Mouse (Mus musculus): ENCODE results near the gene Spint2.

The Spint2 gene

DNA sequence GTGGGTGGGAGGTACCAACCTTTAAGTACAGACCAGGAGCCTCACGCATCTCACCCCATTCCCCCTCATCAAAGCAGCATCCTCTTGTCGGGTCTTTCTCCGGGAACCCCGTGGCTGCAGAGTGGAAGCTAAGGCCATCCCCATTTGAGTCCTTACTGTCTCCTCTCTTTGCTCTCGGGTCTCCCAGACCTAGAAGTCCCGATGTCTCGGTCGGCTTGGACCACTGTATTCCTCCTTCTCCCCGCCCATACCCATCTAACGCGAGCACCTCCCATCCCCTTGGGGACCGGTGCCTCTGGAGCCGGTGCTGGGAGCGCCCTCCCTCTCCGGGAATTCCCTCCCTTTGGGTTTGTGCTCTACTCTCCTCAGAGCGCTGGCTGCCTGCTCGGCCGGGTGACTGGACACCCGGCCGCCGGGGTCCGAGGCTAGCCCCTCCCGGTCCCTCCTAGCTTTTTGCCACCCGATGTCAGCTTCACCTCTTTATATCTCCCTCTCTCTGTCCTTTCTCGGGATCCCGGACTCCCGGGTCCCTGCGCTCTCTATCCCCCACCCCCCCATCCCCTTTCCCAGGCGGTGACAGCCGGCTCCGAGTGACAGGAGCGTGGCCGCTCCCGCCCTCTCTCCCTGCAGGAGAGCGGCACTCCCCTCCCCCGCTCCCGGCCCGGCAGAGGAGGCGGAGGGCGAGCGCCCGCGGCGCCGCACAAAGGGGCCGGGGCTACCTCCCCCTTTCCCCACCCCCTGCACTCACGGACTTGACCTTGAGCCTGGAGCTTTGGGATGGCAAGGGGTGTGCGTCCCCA lies 23.0 kb upstream of the Spint2 start:
- no peak for DNase-seq (ENCODE audit: low spot score in 2 of 2)

DNA sequence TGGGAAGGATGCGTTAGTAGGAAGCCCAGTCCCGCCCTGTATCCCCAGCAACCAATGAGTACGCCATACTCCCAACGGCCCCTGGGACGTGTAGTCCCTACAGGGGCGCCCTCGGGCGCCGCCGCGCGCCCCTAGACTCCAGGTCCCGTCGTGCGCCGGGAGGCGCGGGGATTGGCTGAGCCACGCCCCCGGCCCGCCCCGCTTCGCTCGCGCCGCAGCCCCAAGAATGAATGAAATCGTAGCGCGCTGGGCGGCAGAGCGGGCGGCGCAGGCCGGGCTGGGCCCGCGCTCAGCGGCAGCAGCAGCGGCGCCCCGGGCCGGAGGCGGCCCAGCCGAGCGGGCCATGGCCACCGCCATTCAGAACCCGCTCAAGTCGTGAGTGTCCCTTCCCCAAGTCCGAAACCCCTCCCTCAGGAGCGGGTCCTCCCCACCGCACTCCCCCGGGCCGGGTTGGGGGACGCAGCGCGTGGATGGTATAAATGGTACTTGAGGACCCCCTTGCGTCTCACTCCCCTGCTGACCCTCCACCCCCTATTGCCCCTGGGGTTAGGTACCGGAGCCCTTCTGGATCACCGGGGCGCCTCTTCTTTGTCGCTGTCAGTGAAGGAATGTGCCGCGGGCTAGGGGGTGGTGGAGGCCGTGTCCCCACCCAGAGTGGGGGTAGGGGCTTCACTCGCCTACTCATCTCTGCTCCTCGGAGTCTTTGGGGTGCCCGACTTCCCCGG lies 22.2 kb upstream of the Spint2 start, which contains the start of gene Dpf1:
TSS of gene Dpf1 (plus strand) at position 214 of the 725 bp plus-strand sequence.
- DNase-seq (ENCODE audit: low spot score in 2 of 2): peak; percentile 33 to 39

DNA sequence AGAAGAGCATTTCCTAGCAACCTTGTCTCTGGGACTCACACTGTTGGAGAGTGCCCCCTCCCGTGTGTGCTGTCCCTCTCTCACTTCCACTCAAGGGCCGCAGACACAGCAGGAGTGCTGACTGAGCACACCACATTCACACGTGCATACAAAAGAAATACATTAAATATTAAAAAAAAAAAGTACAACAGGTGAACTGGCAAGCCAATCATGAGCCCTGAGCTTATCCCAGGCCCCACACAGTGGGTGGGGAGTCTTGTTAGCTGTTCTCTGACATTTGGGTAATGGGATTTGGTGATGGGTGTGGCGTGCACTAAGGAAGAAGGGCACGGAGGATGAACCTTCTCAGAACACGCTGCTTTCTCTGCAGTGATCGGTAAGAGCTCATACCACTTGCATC lies 20.9 kb upstream of the Spint2 start:
- DNase-seq (ENCODE audit: low spot score in 2 of 2): no peak

DNA sequence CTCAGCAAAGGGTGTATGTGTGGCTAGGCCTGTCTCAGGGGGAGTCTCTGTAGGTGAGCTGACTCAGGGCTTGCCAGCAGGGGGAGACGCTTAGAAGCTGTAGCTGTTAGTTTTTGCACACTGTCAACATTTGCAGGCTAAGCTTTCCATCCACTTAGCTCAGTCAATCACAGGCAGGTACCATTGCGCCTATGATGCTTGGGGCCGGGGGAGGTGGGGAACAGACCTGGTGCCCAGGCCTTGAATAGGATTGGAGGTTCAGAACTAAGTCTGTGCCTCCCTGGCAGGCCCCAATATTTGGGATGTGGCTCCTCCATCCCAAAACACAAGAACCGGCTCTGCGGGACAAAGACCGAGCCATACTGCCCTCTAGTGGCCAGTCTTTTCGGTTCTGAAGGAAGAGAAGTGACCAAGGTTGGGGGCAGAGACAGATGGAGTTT lies 19.4 kb upstream of the Spint2 start:
- no peak for DNase-seq (ENCODE audit: low spot score in 2 of 2)

DNA sequence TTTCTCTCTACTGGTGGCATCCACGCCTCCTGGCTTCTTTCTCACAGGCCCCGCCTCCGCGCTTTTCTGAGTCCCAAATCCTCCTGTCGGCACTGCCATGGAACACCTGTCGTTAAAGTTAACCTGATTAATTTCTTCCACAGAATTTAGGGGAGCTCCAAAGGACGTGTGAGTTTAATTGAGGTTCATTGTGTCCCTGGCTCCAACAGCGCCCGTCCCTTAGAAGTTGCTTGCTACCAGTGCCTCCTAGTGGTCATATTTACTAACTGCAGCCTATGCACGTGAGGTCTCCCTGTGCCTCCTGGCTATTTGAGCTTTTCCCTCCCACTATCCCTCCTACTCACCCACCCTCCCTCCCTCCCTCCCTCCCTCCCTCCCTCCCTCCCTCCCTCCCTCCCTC lies 15.3 kb upstream of the Spint2 start:
- peak; percentile 47 to 65 for DNase-seq (ENCODE audit: low spot score in 2 of 2)

DNA sequence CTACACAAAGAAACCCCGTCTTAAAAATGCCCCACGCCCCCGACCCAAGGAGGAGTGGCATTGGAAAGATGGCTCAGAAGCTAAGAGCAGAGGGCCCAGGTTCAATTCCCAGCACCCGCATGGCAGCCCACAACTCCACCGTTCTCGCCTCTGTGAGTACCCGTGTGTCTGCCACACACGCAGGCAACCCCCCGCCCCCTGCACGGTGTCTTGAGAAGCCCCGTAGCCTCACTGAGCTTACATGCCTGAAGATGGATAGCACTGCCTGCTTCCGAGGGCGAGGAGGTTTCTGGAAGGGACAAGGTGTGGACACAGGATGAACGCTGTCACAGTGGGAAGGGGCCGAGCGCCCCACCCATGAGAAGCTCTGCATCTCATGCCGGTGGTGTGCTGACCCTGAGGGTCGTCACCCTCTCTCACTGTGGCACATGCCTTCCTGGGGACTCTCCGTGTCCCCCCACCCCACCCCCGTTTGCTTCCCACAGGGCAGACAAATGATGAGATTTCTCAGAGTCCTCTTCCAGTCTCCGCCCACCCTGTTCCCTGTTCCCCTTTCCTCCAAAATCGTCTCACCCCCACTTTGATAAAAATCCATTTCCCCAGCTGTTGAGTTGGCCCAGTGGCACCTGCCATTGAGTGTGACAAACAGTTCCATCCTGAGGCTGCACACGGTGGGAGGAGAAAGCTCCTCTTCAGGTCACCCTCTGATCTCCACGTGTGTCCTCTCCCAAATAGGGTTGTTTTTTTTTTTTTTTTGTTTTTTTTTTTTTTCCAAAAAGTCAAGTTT lies 14.3 kb upstream of the Spint2 start:
- DNase-seq (ENCODE audit: low spot score in 2 of 2): no peak

DNA sequence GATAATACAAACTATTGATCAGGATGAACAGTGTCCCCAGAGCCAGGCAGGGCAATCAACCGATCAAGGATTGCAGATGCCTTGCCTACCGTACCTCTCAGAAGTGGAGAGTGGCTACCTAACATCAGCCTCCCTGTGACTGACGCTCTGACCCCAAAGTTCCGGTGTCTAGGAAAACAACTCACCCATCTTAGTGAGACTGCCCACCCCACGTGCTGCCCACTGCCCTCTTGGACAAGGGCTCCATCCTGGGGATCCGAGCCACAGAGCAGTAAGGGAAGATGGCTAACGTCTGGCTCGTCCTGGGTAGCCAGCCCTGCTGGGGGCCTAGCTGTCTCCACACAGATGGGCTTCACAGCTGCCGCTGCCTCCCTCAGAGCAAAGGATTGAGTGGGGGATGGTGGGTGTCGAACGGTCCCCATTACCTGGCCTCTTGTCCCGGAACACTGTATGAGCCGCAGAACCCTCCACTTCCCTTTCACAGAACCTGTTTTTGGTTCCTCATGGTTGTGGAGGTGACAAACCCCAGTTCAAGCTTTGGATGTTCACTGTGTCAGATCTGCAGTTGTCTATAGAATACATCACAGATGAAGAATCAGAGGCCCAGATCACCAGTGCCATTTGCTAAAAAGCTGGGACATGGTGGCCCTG lies 12.5 kb upstream of the Spint2 start:
- peak; percentile 27 to 31 for DNase-seq (ENCODE audit: low spot score in 2 of 2)

DNA sequence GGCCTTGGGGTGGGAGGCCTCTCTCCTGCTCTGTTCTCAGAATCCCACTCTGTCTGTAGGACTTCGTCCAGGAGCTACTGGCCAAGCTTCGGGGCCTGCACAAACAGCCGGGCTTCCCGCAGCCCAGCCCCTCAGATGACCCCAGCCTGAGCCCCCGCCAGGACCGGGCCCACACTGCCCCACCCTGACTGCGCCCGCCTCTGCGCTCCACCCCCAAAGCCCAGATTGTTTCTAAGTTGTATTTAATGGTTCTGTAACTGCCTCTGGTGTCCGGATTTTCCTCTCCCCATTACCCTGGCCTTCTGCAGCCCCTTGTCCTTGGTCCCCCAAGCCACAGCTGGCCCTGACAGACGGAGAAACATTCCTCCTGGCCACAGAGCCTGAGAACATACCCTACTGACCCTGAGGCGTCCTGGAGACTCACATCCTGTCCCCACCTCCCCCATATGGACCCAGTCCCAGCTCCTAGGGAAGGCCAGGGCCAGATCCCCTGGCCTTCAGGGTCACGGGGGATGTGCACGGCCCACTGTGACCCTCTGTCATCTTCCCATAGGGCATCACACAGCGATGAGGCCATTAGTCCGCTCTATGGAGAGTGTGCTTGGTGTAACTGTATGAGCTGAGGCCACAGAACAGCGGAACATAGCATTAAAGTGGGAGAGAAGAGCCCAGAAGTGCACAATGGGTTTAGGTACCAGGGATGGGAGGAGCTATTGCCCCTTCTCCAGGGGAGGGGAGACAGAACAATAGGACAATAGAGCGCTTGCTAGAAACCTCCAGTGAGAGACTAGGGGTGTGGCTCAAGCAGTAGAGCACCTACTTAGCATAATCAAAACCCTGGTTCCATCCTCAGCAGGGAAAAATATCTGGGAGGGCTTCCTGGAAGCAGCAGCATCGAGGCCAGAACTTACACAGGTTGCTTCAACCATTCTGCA lies 11.7 kb upstream of the Spint2 start:
- DNase-seq (ENCODE audit: low spot score in 2 of 2): no peak

DNA sequence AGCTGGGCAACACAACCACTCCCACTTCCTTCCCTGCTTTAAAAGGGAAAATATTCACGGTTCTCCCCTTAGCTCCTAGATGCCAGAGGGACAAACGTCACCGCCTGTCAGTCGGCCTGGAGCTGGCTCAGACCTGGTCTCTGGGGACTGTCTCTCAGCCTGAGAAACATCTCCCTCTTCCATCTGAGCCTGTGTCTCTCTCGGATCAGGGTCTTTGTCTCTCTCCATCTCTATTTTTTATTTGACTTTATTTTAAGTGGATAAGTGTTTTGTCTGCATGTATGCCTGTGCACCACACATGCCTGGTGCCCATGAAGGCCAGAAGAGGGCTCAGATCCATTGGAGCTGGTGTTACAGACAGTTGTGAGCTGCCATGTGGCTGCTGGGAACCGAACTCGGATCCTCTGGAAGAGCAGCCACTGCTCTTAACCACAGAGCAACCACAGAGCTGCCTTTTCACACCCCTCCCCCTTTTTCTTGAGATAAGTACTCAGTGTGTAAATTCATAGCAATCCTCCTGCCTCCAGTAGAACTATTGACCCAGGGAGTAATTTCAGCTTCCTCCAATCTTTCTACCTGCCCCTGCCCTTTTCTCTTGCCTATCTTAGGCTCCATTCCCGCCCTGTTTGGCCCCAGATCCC lies 10.9 kb upstream of the Spint2 start:
- no peak for DNase-seq (ENCODE audit: low spot score in 2 of 2)

DNA sequence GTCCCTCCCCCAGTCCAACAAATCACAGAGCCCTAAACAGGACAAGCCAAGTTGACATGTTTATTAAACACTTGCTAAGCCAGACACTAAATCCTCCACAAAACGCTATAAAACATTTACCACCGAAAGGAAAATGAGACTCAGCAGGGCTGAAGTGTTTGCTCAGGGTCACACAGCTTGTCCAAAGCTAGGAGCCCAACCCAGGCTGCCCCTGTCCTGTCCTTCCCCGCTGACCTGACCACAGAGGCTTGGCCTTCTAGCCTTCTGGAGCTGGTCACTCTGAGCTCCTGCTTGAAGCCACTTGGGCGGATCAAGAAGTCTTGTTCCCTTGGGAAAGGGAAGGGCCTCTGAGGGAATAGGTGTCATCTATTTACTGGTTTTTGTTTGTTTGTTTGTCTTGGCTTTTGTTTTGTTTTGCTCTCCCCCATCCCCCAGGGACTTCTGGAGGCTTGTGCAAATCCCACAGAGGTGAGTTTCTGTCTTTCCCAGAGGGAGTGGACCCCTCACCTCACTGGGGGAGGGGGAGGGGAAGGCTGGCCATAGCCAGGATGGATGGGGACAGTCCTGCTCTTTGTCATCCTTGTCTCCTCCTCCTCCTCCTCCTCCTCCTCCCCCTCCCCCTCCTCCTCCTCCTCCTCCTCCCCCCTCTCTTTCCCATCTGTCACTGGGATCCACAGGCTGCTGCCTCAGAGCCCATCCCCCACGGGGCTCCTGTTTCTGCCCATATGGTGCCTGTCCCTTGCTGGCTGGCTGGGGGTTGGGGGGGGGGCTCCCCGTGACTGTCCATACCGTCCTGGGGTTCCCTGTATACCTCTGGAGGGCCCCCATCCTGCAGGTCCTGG lies 10.1 kb upstream of the Spint2 start:
- no peak for DNase-seq (ENCODE audit: low spot score in 2 of 2)

DNA sequence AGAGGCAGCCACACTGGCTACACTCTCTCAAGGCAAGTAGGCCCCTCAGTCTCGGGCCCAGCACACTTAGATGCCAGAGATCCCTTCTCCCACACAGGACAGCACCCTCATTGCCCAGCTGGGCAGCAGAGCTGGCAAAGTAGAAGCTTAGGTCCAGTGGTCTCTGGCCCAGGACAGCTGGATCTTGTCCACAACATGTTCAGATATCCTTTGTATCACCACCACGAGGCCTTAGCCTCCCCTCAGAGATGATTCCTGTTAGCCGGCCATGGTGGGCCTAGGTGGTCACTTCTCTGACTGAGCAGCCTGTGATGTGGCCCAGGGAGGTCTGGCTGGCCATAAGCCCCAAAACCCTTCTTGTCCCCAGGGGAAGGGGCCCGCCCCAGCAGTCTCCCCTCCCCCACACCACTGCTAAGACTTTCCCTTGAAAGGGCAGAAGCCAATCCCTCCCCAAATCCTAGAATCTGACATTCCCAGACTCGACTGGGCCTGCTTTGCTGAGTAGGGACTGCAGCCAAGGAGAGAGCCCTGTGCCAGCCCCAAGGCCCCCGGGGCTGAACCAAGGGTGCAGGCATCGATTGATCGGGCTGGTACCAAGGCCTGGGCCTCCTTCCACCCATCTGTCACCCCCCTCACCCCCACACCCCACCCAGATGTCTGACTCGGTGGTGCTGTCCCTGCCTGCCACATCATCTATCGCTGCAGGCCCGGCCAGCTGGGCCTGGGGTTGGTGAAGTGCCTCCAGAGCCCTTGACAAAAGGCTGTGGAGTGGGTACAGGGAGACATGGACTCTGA lies 9.2 kb upstream of the Spint2 start:
- no peak for DNase-seq (ENCODE audit: low spot score in 2 of 2)

DNA sequence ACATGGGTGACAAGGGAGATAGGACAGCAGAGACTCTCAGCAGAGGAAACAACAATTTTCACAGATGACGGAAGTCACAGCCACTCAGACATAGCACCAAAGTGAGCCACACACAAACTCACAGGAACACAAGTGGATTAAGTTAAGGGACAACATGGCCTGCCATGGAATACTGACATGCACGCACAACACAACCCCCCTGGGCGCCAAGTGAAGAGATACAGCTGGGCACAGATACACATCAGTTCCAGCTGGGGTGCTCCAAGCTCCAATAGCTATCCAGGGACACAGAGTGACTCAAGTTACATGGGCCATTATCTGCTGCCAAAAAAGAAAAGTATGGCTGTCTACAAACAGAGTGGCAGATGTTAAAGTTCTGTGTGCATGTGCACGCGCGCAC lies 8.1 kb upstream of the Spint2 start:
- DNase-seq (ENCODE audit: low spot score in 2 of 2): no peak

DNA sequence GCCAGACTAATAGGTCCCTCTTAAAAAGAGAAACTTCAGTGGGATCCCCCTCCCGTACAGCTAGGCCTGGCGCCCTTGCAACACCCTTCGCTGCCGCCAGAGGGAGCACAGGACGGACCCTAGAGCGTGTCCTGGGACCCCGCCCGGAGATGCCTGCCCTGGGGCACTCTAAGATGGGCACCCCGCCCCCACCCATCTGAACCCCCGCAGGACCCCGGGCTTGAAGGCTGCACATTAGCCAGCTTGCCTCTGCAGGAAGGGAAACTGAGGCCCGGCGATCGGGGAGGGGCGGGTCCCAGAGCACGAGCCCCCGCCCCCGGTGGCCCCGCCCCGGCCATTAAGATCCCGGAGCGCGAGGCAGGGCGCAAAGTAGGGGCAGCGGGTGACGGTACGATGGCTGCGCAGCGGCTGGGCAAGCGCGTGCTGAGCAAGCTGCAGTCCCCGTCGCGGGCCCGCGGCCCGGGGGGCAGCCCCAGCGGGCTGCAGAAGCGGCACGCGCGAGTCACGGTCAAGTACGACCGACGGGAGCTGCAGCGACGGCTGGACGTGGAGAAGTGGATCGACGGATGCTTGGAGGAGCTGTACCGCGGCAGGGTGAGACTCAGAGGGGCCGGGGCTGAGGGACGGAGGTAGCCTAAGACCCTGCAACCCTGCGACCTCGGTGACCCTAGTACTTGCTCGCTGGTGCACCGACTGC lies 7.4 kb upstream of the Spint2 start, which contains the start of gene Ppp1r14a:
TSS of gene Ppp1r14a (plus strand) at position 367 of the 697 bp plus-strand sequence.
- DNase-seq (ENCODE audit: low spot score in 2 of 2): peak; percentile 48 to 57

DNA sequence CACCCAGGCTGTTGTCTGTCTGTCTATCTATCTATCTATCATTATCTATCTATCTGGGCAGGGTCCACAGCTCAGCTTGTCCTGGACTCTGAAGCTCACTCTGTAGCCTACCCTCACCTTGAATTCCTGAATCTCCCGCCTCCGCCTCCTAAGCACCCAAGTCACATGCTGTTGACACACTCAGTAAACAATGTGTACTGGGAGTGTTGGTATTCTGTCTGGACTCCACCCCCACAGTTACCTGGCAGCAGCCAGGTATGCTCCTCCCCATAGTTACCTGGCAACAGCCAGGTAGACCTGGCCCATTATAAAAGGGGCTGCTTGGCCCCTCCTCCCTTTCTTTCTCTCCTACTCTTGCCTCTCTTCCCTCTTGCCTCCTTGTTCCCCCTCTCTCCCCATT lies 6.4 kb upstream of the Spint2 start:
- DNase-seq (ENCODE audit: low spot score in 2 of 2): no peak

DNA sequence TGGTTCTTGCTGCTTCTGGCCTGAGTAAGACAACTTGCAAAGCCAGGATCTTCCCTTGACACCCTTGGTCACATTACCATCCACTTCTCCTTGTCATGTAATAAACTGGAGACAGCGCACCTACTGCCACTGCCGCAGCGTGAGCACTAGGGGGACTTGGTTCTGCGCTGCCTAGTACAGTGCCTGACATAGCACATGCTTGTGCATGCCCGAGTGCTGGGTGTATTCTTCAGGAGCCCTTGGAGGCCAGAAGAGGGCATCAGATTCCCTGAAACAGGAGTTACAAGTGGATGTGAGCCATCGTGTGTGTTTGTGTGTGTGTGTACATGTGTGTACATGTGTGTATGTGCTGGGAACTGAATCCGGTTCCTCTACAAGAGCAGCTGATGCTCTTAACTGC lies 5.8 kb upstream of the Spint2 start:
- no peak for DNase-seq (ENCODE audit: low spot score in 2 of 2)

DNA sequence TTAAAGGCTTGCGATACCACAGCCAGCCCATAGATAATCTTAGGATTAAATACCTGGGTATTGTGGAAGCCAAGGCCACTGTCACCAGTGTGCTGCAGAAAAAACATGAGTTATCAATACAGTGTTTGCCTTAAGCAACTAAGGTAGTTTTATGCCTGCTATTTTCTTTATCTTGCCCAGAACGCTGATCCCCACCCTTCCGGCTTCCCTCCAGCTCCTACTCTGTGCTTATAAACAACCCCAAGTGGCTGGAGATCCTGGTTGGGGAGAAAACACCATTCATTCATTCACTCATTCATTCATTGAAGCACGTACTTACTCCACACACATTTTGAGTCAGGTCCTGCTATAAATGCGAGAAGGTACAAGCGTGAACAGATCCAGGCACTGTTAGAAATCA lies 2.8 kb upstream of the Spint2 start:
- DNase-seq (ENCODE audit: low spot score in 2 of 2): no peak

DNA sequence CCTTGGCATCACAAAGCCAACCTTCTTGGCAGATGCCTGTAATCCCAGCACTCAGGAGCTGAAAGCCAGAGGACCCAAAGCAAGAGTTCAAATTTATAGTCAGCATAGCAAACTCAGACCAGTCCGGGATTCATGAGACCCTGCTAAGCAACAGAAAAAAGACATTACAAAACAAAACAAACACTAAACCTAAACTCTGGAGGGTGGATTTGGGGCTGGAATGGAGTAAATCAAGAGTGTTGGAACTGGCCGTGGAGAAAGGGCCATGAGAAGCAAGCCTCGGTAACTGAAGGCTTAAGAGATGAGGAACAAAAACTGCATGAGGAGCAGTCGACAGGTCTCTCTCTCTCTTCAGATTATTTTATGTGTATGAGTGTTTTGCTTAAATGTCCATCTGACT lies 2.2 kb upstream of the Spint2 start:
- no peak for DNase-seq (ENCODE audit: low spot score in 2 of 2)

DNA sequence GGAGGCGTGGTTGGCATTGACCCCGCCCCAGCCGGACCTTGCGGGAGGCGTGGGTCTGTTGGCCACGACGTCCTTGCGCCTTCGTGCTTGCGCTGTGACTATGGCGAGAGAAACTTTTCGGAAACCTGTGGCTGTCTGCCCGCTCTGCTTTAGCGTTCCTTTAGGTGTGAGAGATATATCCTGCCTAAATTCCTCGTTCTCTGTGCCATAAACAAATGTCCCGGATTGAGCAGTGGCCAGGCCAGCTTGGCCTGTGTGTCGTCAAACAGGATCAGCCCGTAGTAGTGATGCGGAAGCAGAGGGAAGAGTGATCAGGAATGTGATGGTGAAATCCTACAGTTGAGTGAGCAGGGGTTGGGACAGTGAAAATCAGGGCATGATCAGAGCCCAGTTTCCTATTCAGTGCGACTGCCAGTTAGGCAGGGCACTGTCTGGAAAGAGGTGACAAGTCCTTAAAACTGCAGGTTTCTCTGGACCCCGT lies 402 bp upstream of the Spint2 start:
- no peak for DNase-seq (ENCODE audit: low spot score in 2 of 2)

Measured in spleen, postnatal 36 days (tissue).